Mouse (Mus musculus): ENCODE measurements around the gene Prmt1. TPM values are rescaled to one million over a fixed set of nuclear protein-coding genes. Genes with fewer than 3 reads are reported as not detected.

Gene Prmt1
- total and polyA plus RNA-seq, 2 experiments from 2014 or later, result 208 to 598 TPM

DNA sequence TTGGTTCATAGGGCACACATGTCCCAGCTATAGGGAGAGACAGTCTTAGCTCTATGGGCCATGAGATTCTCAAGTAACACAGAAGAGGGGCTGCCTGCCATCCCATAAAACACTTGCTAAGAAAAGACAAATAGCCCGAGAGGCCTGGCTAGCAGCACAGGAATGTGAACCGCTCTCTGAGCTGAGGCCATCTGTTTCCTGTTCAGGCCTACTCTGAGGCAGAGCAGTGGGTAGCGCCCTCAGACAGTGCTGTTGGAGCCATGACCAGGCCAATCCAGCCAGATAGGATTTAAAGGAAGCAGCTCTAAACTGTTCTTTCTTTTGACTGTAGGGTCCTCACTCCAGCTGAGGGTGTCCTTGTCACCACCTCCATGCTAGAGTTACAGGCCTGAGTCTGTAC, 18.2 kb upstream of the Prmt1 start:
- H3K4me2 ChIP-seq (ENCODE audit: low read depth), result no peak overlapping the region
- DNase-seq (no peak), ATAC-seq (no peak)
- H3K27me3 ChIP-seq (ENCODE audit: insufficient read depth, low read length), result no peaks in the 10 kb centered on the region
- no peaks in the 10 kb centered on the region for H3K4me1 ChIP-seq (ENCODE audit: insufficient read depth)
- WGBS, result 83% methylated on average over 3 of the region's 3 CpGs
- H3K9ac ChIP-seq, result no peak overlapping the region
- H3K4me3 ChIP-seq (ENCODE audit: low read depth, low read length), result no peak overlapping the region
- no peak for TF ChIP-seq CTCF (IDR thresholded peaks at IDR 0.05; ENCODE audit: low read depth)
- no peak overlapping the region for H3K27ac ChIP-seq (ENCODE audit: low read depth, low read length)
- H3K9me3 ChIP-seq (ENCODE audit: low read length), result no peaks in the 10 kb centered on the region
- H3K36me3 ChIP-seq (ENCODE audit: insufficient read depth), result peaks cover 91% of the 10 kb centered on the region

DNA sequence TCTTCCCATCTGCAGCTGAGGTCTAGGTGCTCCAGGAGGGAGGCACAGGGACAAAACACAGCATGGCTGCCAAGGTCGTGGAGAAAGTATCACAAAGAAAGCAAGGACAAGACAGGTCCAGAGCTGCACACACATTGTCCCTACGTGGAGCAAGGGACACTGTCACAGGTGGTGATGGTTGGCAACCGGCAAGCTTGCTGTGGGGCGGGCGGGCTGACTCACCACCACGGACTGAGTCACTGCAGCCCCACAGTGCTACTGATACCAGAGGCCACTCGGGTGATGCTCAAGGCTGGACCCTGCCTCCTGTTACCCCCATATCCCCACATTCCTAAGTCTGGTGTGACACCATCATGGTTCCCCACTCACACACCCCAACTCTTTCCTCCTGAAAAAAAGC, 16.1 kb upstream of the Prmt1 start:
- H3K27ac ChIP-seq (ENCODE audit: low read depth, low read length), result no peak overlapping the region
- no peak overlapping the region for H3K4me3 ChIP-seq (ENCODE audit: low read depth, low read length)
- H3K9ac ChIP-seq, result no peak overlapping the region
- no peak overlapping the region for H3K4me2 ChIP-seq (ENCODE audit: low read depth)
- TF ChIP-seq CTCF (IDR thresholded peaks at IDR 0.05; ENCODE audit: low read depth), result no peak
- H3K36me3 ChIP-seq (ENCODE audit: insufficient read depth), result peaks cover 70% of the 10 kb centered on the region
- H3K4me1 ChIP-seq (ENCODE audit: insufficient read depth), result peaks cover 4% of the 10 kb centered on the region; the same call in 1 of the 2 replicates
- H3K9me3 ChIP-seq (ENCODE audit: low read length), result no peaks in the 10 kb centered on the region
- ATAC-seq, result no peak
- no peaks in the 10 kb centered on the region for H3K27me3 ChIP-seq (ENCODE audit: insufficient read depth, low read length)
- 84% methylated on average over 7 of the region's 7 CpGs for WGBS
- no peak for DNase-seq

GRCm38 (mm10) chr7:45000539-45001114, 14.3 kb upstream of the Prmt1 start:
- H3K4me2 ChIP-seq (ENCODE audit: low read depth), result no peak overlapping the region
- peaks cover 51% of the 10 kb centered on the region for H3K36me3 ChIP-seq (ENCODE audit: insufficient read depth)
- no peak for DNase-seq

DNA sequence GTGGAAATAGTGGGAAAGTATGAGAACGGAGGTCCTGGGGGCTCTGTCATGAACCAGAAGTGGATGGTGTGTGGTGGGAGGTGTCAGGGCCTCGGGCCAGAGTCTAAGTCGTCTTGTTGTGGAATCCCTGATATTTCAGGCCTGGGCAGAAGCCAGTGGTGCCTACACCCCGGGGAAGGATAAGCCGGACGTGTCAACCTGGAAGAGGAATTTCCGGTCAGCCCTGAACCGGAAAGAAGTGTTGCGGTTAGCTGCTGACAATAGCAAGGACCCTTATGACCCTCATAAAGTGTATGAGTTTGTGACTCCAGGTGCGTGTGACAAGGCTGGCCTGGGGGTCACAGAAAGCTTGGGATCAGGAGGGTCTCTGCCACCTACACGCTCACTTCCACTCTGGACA, 13.4 kb upstream of the Prmt1 start:
- Histone ChIP-seq H3K4me1 (ENCODE audit: insufficient read depth) (peaks cover 4% of the 10 kb centered on the region; the same call in 1 of the 2 replicates), H3K9me3 (ENCODE audit: low read length) (no peaks in the 10 kb centered on the region), H3K4me3 (ENCODE audit: low read depth, low read length) (no peak overlapping the region), H3K36me3 (ENCODE audit: insufficient read depth) (peaks cover 45% of the 10 kb centered on the region), H3K27me3 (ENCODE audit: insufficient read depth, low read length) (no peaks in the 10 kb centered on the region), H3K4me2 (ENCODE audit: low read depth) (no peak overlapping the region), H3K27ac (ENCODE audit: low read depth, low read length) (no peak overlapping the region), H3K9ac (no peak overlapping the region)
- no peak for TF ChIP-seq CTCF (IDR thresholded peaks at IDR 0.05; ENCODE audit: low read depth)
- no peak for ATAC-seq
- 86% methylated on average over 11 of the region's 11 CpGs for WGBS
- no peak for DNase-seq

More at GRCm38 (mm10) chr7:45000539-45001114, 14.3 kb upstream of the Prmt1 start:
- no peak for TF ChIP-seq CTCF (IDR thresholded peaks at IDR 0.05; ENCODE audit: low read depth)
- Histone ChIP-seq H3K27ac (ENCODE audit: low read depth, low read length) (no peak overlapping the region), H3K27me3 (ENCODE audit: insufficient read depth, low read length) (no peaks in the 10 kb centered on the region), H3K4me3 (ENCODE audit: low read depth, low read length) (no peak overlapping the region), H3K9ac (no peak overlapping the region), H3K9me3 (ENCODE audit: low read length) (no peaks in the 10 kb centered on the region), H3K4me1 (ENCODE audit: insufficient read depth) (peaks cover 4% of the 10 kb centered on the region; the same call in 1 of the 2 replicates)
- 84% methylated on average over 21 of the region's 21 CpGs for WGBS
- no peak for ATAC-seq

- Histone ChIP-seq H3K4me1 (ENCODE audit: insufficient read depth) (peaks cover 4% of the 10 kb centered on the region; the same call in 1 of the 2 replicates), H3K27me3 (ENCODE audit: insufficient read depth, low read length) (no peaks in the 10 kb centered on the region), H3K4me2 (ENCODE audit: low read depth) (peak within 1 kb of the TSS; percentile 88), H3K9me3 (ENCODE audit: low read length) (no peaks in the 10 kb centered on the region), H3K36me3 (ENCODE audit: insufficient read depth) (peaks cover 35% of the 10 kb centered on the region), H3K27ac (ENCODE audit: low read depth, low read length) (peak within 1 kb of the TSS; percentile 80), H3K9ac (peak within 1 kb of the TSS; percentile 62), H3K4me3 (ENCODE audit: low read depth, low read length) (peak within 1 kb of the TSS; percentile 53)
- no peak for DNase-seq
- ATAC-seq, result no peak
- TF ChIP-seq CTCF (IDR thresholded peaks at IDR 0.05; ENCODE audit: low read depth), result no peak
- WGBS, result 4% methylated on average over 18 of the region's 18 CpGs
These were observed 12.2 kb upstream of the Prmt1 start, which contains the start of gene Bcl2l12 for GRCm38 (mm10) chr7:44998501-44998955. Gene Bcl2l12 (minus strand): TSS chr7:44998712.

- Histone ChIP-seq H3K9me3 (ENCODE audit: low read length) (no peaks in the 10 kb centered on the region), H3K27ac (ENCODE audit: low read depth, low read length) (peak overlapping the region; percentile 80), H3K36me3 (ENCODE audit: insufficient read depth) (peaks cover 29% of the 10 kb centered on the region), H3K4me1 (ENCODE audit: insufficient read depth) (peaks cover 4% of the 10 kb centered on the region; the same call in 1 of the 2 replicates), H3K27me3 (ENCODE audit: insufficient read depth, low read length) (no peaks in the 10 kb centered on the region), H3K4me3 (ENCODE audit: low read depth, low read length) (peak overlapping the region; percentile 53), H3K4me2 (ENCODE audit: low read depth) (peak overlapping the region; percentile 88), H3K9ac (peak overlapping the region; percentile 62)
- DNase-seq, result no peak
- 5% methylated on average over 15 of the region's 15 CpGs for WGBS
- TF ChIP-seq CTCF (IDR thresholded peaks at IDR 0.05; ENCODE audit: low read depth), result no peak
- no peak for ATAC-seq
These were observed 11.6 kb upstream of the Prmt1 start for GRCm38 (mm10) chr7:44997940-44998428.

DNA sequence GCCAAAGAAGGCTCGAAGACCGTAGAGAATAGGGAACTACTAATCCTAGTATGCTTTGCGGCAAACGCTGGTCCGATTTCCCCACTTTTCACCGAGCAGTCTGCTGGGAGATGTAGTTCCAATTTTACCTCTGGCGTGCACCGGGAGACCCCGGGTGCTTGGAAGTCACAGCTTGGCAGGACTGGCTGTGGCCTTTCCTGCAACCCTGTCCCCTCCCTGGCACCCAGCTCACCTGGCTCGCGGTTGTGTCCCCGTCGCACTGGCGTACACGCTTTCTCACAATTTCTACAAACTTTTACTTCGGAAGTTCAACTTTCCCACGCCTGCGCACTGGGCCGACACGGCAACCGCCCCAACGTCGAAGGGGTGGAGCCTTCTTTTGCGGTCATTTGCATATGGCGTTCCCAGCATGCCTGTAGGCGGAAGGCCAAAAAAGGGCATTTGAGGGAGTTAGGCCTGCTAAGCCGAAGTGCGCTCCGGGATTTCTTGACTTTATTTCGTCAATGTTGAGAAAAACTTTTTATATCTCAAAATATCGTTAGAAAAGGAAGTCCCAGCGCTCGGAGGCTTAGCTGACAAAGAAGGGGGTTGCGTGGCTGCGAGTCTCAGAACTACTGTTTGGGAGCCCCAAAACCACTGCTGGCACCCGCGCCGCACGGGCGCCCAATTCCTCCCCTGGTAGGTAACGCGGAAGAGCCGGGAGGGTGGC, 11.0 kb upstream of the Prmt1 start, which contains the start of gene Irf3:
Gene Irf3, plus strand, starts transcription at position 418 of the 709 bp plus-strand sequence.
- Histone ChIP-seq H3K9me3 (ENCODE audit: low read length) (no peaks in the 10 kb centered on the region), H3K4me3 (ENCODE audit: low read depth, low read length) (peak within 1 kb of the TSS; percentile 53), H3K27ac (ENCODE audit: low read depth, low read length) (peak within 1 kb of the TSS; percentile 80), H3K36me3 (ENCODE audit: insufficient read depth) (peaks cover 23% of the 10 kb centered on the region), H3K27me3 (ENCODE audit: insufficient read depth, low read length) (no peaks in the 10 kb centered on the region), H3K9ac (peak within 1 kb of the TSS; percentile 62), H3K4me1 (ENCODE audit: insufficient read depth) (peaks cover 4% of the 10 kb centered on the region; the same call in 1 of the 2 replicates), H3K4me2 (ENCODE audit: low read depth) (peak within 1 kb of the TSS; percentile 88)
- DNase-seq (peak; percentile 99), ATAC-seq (peak; percentile 96)
- TF ChIP-seq CTCF (IDR thresholded peaks at IDR 0.05; ENCODE audit: low read depth), result no peak
- WGBS, result under 1% methylated on average over 43 of the region's 43 CpGs
